Mouse (Mus musculus) hindbrain, embryonic 13.5 days (tissue): ENCODE measurements around the gene Nelfb. TPM values are rescaled to one million over a fixed set of nuclear protein-coding genes. Genes with fewer than 3 reads are reported as not detected.
A peak's percentile ranks its signal among the peaks of the same experiment; 100 is the strongest.

ENCODE experiments used
- ATAC-seq: fragments of 200-750 bp; cut with Nextera tagmentation; 2 replicates; pipeline ENCODE4 v1.8.0; 2017; ENCODE audit warnings: moderate TSS enrichment; ENCODE audit not compliant: low FRiP score
- H3K27ac ChIP-seq: fragments of 300-500 bp; sonication (generic); 2 replicates; pipeline ENCODE4 v1.5.1; 2015; ENCODE audit warnings: inconsistent platforms, mild to moderate bottlenecking, moderate library complexity
- H3K27me3 ChIP-seq: fragments of 300-500 bp; sonication (generic); 2 replicates; pipeline ENCODE4 v1.6.1; 2015; ENCODE audit warnings: mild to moderate bottlenecking, inconsistent platforms
- H3K36me3 ChIP-seq: fragments of 300-500 bp; sonication (generic); 2 replicates; pipeline ENCODE4 v1.6.1; 2015; ENCODE audit warnings: mild to moderate bottlenecking, inconsistent platforms
- H3K4me1 ChIP-seq: fragments of 300-500 bp; sonication (generic); replicated peaks from 2 replicates; pipeline ENCODE4 v1.6.1; 2015; ENCODE audit warnings: inconsistent platforms
- H3K4me2 ChIP-seq: fragments of 300-500 bp; sonication (generic); 2 replicates; pipeline ENCODE4 v1.6.1; 2015; ENCODE audit warnings: inconsistent platforms, mild to moderate bottlenecking, moderate library complexity
- H3K4me3 ChIP-seq: fragments of 300-500 bp; sonication (generic); 2 replicates; pipeline ENCODE4 v1.5.1; 2015; ENCODE audit warnings: mild to moderate bottlenecking, inconsistent platforms
- H3K9ac ChIP-seq: fragments of 300-500 bp; sonication (generic); 2 replicates; pipeline ENCODE4 v1.6.1; 2015; ENCODE audit warnings: mild to moderate bottlenecking, inconsistent platforms
- H3K9me3 ChIP-seq: fragments of 300-500 bp; sonication (generic); 2 replicates; pipeline ENCODE4 v1.6.1; 2016; ENCODE audit warnings: inconsistent platforms
- WGBS: fragments of 180-500 bp; shearing (Covaris S2); methylation state at CpG from one replicate; pipeline ENCODE4 v1.1.7; 2015; 5-methylcytosine and 5-hydroxymethylcytosine counted together
- polyA plus RNA-seq: library from polyadenylated mRNA; unstranded; fragments of >200 nt; fragmentation: Nextera tagmentation; extraction: Ambion mirVana; gene quantifications from 2 replicates; pipeline ENCODE4 v1.2.1, GENCODE M21; 2015

The Nelfb gene
- polyA plus RNA-seq, 1 experiment from 2014 or later, result 98.3 TPM

- H3K27ac ChIP-seq, result no peak overlapping the region
- H3K4me2 ChIP-seq, result no peak overlapping the region
- H3K9ac ChIP-seq, result peak overlapping the region; percentile 8; the same call in 1 of the 2 replicates
- H3K27me3 ChIP-seq, result peaks cover 42% of the 10 kb centered on the region
- H3K4me1 ChIP-seq, result peaks cover 12% of the 10 kb centered on the region
- H3K9me3 ChIP-seq, result no peaks in the 10 kb centered on the region
- WGBS, result 82% methylated on average over 5 of the region's 5 CpGs
- no peak for ATAC-seq
- H3K36me3 ChIP-seq, result peaks cover 13% of the 10 kb centered on the region
- H3K4me3 ChIP-seq, result no peak overlapping the region
Measured at GRCm38 (mm10) chr2:25194006-25194405, 17.3 kb downstream of the Nelfb start.

- 2% methylated on average over 6 of the region's 6 CpGs for WGBS
- 0 out of 2 replicates have a peak overlapping the region, but pooled peaks have one; percentile 8 for H3K9ac ChIP-seq
Measured at GRCm38 (mm10) chr2:25193330-25193770, 17.9 kb downstream of the Nelfb start.

GRCm38 (mm10) chr2:25187841-25188240 lies 23.4 kb downstream of the Nelfb start:
- ATAC-seq, result no peak
- no peaks in the 10 kb centered on the region for H3K9me3 ChIP-seq
- H3K36me3 ChIP-seq, result no peaks in the 10 kb centered on the region
- H3K9ac ChIP-seq, result no peak overlapping the region
- H3K4me2 ChIP-seq, result no peak overlapping the region
- H3K4me3 ChIP-seq, result no peak overlapping the region
- WGBS, result 87% methylated on average over 6 of the region's 6 CpGs
- H3K4me1 ChIP-seq, result peaks cover 34% of the 10 kb centered on the region
- H3K27me3 ChIP-seq, result no peaks in the 10 kb centered on the region
- no peak overlapping the region for H3K27ac ChIP-seq

More at GRCm38 (mm10) chr2:25193330-25193770, 17.9 kb downstream of the Nelfb start:
- Histone ChIP-seq H3K4me3 (no peak overlapping the region), H3K4me2 (no peak overlapping the region), H3K4me1 (peaks cover 12% of the 10 kb centered on the region), H3K27me3 (peaks cover 42% of the 10 kb centered on the region), H3K9me3 (no peaks in the 10 kb centered on the region), H3K36me3 (peaks cover 7% of the 10 kb centered on the region), H3K27ac (no peak overlapping the region)
- peak; percentile 79 for ATAC-seq

GRCm38 (mm10) chr2:25186575-25186930 lies 24.7 kb downstream of the Nelfb start:
- Histone ChIP-seq H3K27me3 (no peaks in the 10 kb centered on the region), H3K27ac (peak overlapping the region; percentile 94), H3K36me3 (no peaks in the 10 kb centered on the region), H3K4me2 (peak overlapping the region; percentile 78), H3K9ac (no peak overlapping the region; the same call in 1 of the 2 replicates), H3K4me3 (peak overlapping the region; percentile 49), H3K9me3 (no peaks in the 10 kb centered on the region), H3K4me1 (peaks cover 44% of the 10 kb centered on the region)
- no peak for ATAC-seq
- 28% methylated on average over 5 of the region's 5 CpGs for WGBS

GRCm38 (mm10) chr2:25185625-25186574 lies 25.4 kb downstream of the Nelfb start:
- H3K4me1 ChIP-seq, result peaks cover 50% of the 10 kb centered on the region
- WGBS, result under 1% methylated on average over 64 of the region's 64 CpGs

GRCm38 (mm10) chr2:25184496-25184895 lies 26.8 kb downstream of the Nelfb start:
- 87% methylated on average over 7 of the region's 7 CpGs for WGBS
- H3K36me3 ChIP-seq, result no peaks in the 10 kb centered on the region
- no peak overlapping the region for H3K9ac ChIP-seq
- H3K9me3 ChIP-seq, result no peaks in the 10 kb centered on the region
- H3K4me3 ChIP-seq, result no peak overlapping the region
- H3K4me2 ChIP-seq, result peak overlapping the region; percentile 78
- H3K4me1 ChIP-seq, result peaks cover 58% of the 10 kb centered on the region
- ATAC-seq, result no peak
- H3K27ac ChIP-seq, result peak overlapping the region; percentile 94
- H3K27me3 ChIP-seq, result no peaks in the 10 kb centered on the region

More at GRCm38 (mm10) chr2:25185625-25186574, 25.4 kb downstream of the Nelfb start:
- Histone ChIP-seq H3K9me3 (no peaks in the 10 kb centered on the region), H3K27ac (peak overlapping the region; percentile 94), H3K27me3 (no peaks in the 10 kb centered on the region), H3K4me3 (peak overlapping the region; percentile 49), H3K36me3 (no peaks in the 10 kb centered on the region), H3K9ac (peak overlapping the region; percentile 80), H3K4me2 (peak overlapping the region; percentile 78)
- ATAC-seq, result peak; percentile 72

- Histone ChIP-seq H3K4me3 (peak overlapping the region; percentile 78), H3K9ac (peak overlapping the region; percentile 65), H3K36me3 (no peaks in the 10 kb centered on the region), H3K27me3 (0 out of 2 replicates have a peak, but pooled peaks cover 5% of the 10 kb centered on the region), H3K9me3 (no peaks in the 10 kb centered on the region), H3K4me2 (peak overlapping the region; percentile 78), H3K27ac (no peak overlapping the region), H3K4me1 (peaks cover 68% of the 10 kb centered on the region)
- 34% methylated on average over 2 of the region's 2 CpGs for WGBS
- no peak for ATAC-seq
Measured at GRCm38 (mm10) chr2:25183336-25183735, 28.0 kb downstream of the Nelfb start.

GRCm38 (mm10) chr2:25182664-25183063 lies 28.6 kb downstream of the Nelfb start:
- WGBS, result 4% methylated on average over 6 of the region's 6 CpGs
- Histone ChIP-seq H3K4me2 (peak overlapping the region; percentile 78), H3K27me3 (0 out of 2 replicates have a peak, but pooled peaks cover 5% of the 10 kb centered on the region), H3K9me3 (no peaks in the 10 kb centered on the region), H3K4me3 (peak overlapping the region; percentile 78), H3K4me1 (peaks cover 75% of the 10 kb centered on the region), H3K27ac (peak overlapping the region; percentile 58), H3K9ac (peak overlapping the region; percentile 65), H3K36me3 (no peaks in the 10 kb centered on the region)
- no peak for ATAC-seq

- Histone ChIP-seq H3K36me3 (no peaks in the 10 kb centered on the region), H3K27me3 (0 out of 2 replicates have a peak, but pooled peaks cover 5% of the 10 kb centered on the region), H3K9ac (peak overlapping the region; percentile 86), H3K9me3 (no peaks in the 10 kb centered on the region), H3K27ac (peak overlapping the region; percentile 90), H3K4me1 (peaks cover 82% of the 10 kb centered on the region), H3K4me3 (peak overlapping the region; percentile 78), H3K4me2 (peak overlapping the region; percentile 78)
- no peak for ATAC-seq
- under 1% methylated on average over 17 of the region's 17 CpGs for WGBS
Measured at GRCm38 (mm10) chr2:25181891-25182397, 29.3 kb downstream of the Nelfb start.

- Histone ChIP-seq H3K27me3 (0 out of 2 replicates have a peak, but pooled peaks cover 5% of the 10 kb centered on the region), H3K9me3 (no peaks in the 10 kb centered on the region), H3K9ac (peak overlapping the region; percentile 86), H3K4me2 (peak overlapping the region; percentile 78), H3K4me1 (peaks cover 84% of the 10 kb centered on the region), H3K4me3 (peak overlapping the region; percentile 78), H3K36me3 (no peaks in the 10 kb centered on the region), H3K27ac (peak overlapping the region; percentile 90)
- peak; percentile 41 for ATAC-seq
- WGBS, result under 1% methylated on average over 100 of the region's 100 CpGs
Measured at GRCm38 (mm10) chr2:25180973-25181890, 30.1 kb downstream of the Nelfb start.

GRCm38 (mm10) chr2:25180478-25180903 lies 30.8 kb downstream of the Nelfb start, which contains the start of gene Nrarp:
Nrarp (plus strand) TSS chr2:25180758.
- Histone ChIP-seq H3K9me3 (no peaks in the 10 kb centered on the region), H3K4me1 (peaks cover 84% of the 10 kb centered on the region), H3K4me3 (peak within 1 kb of the TSS; percentile 78), H3K27me3 (0 out of 2 replicates have a peak, but pooled peaks cover 5% of the 10 kb centered on the region), H3K36me3 (no peaks in the 10 kb centered on the region), H3K9ac (peak within 1 kb of the TSS; percentile 86), H3K4me2 (peak within 1 kb of the TSS; percentile 78), H3K27ac (peak within 1 kb of the TSS; percentile 90)
- ATAC-seq, result peak; percentile 91
- under 1% methylated on average over 35 of the region's 35 CpGs for WGBS
